Mouse (Mus musculus) megakaryocyte, embryonic 14.5 days (primary cell): ENCODE measurements around the gene Kif2a.

ENCODE experiments used
- FLI1 ChIP-seq: IDR thresholded peaks from 2 replicates; pipeline ENCODE4 v1.6.1; 2012; ENCODE audit warnings: low read length, inconsistent platforms, mixed read lengths
- GATA1 ChIP-seq: IDR thresholded peaks from 3 replicates; pipeline ENCODE4 v1.6.1; 2012; ENCODE audit warnings: mixed read lengths, low read length, inconsistent platforms, borderline replicate concordance

DNA sequence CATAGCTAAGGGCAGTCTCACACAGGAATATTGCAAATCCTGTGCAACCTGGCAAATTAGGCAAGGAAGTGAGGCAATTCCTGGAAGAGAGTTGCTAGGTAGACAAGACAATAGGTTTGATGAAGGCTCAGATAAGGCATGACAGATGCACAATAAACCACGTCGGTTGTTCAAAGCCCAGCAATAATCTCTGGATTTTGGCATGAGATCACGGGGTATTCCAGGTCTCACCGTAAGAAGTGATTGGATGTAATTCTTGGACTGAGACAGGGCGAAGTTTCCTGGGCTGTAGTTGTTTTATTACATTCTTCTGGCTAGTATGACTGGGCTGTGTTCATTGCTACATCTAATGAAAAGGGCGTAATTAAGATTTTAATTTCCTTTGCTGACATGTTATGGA is 20.6 kb upstream of the Kif2a start:
- no peak for TF ChIP-seq GATA1
- no peak for TF ChIP-seq FLI1
